ENCODE assay signal across 17 mouse cellular contexts in genomic region chr11:107190376-107190775, GRCm38 (mm10). TPM values are rescaled to one million over a fixed set of nuclear protein-coding genes. Genes with fewer than 3 reads are reported as not detected.
DNase-seq lines count a peak whose midpoint lies in the region; ATAC-seq and TF ChIP-seq lines count a peak whose summit lies in the region.
"Had no signal": no experiment of that assay in that cellular context is flagged by ENCODE, and none has a peak within 500 bp of the region (broad histone marks: within the 10 kb centered on the region; RNA-seq: fewer than 3 reads in every experiment).

No protein-coding gene starts in this region.

- WGBS in embryonic facial prominence, embryonic 14.5 days: 55% methylated on average over 2 of the region's 2 CpGs
- WGBS in embryonic facial prominence, embryonic 10.5 days: 80% methylated on average over 2 of the region's 2 CpGs

- no peak overlapping the region for H3K4me3 ChIP-seq in embryonic facial prominence, embryonic 14.5 days (ENCODE audit: low read depth, low read length)
- no peak overlapping the region for H3K4me3 ChIP-seq in embryonic facial prominence, embryonic 10.5 days
- H3K4me3 ChIP-seq in left cerebral cortex, adult 2 months: no peak overlapping the region
- H3K4me3 ChIP-seq: erythroblast, embryonic 14.5 days; limb, embryonic 13.5 days; midbrain, embryonic 15.5 days; neural tube, embryonic 13.5 days had no signal

- intact Hi-C loops in left cerebral cortex, postnatal 4 days (cut with DNase I): no loop called here
- intact Hi-C loops in left cerebral cortex, adult 2 months (cut with DNase I): no loop called here

- peak; percentile 10 for DNase-seq in embryonic facial prominence, embryonic 14.5 days (ENCODE audit: low spot score)
- no peak for DNase-seq in embryonic facial prominence, embryonic 10.5 days (ENCODE audit: low spot score)
- peak; percentile 66 for DNase-seq in left cerebral cortex, postnatal 4 days
- DNase-seq in left cerebral cortex, adult 2 months (ENCODE audit: extremely low spot score in 1 of 2, low spot score in 2 of 2): no peak
- peak; percentile 13 for DNase-seq in 3134 (ENCODE audit: extremely low read depth, insufficient read length, low spot score)
- peak; percentile 63 for DNase-seq in adrenal gland, postnatal 10 days
- DNase-seq: gastrocnemius, postnatal 25 days; kidney, adult 9 months; right cerebral cortex, postnatal 25 days; thymus, postnatal 36 days had no signal

- H3K27me3 ChIP-seq in embryonic facial prominence, embryonic 14.5 days (replicated peaks; ENCODE audit: control insufficient read depth, insufficient read depth, low read length): no peaks in the 10 kb centered on the region
- no peaks in the 10 kb centered on the region for H3K27me3 ChIP-seq in embryonic facial prominence, embryonic 10.5 days (replicated peaks; ENCODE audit: low read depth, poor library complexity, severe bottlenecking)
- H3K27me3 ChIP-seq: limb, embryonic 13.5 days; midbrain, embryonic 15.5 days; neural tube, embryonic 13.5 days; Patski had no signal

- no peak overlapping the region for H3K27ac ChIP-seq in embryonic facial prominence, embryonic 14.5 days (replicated peaks; ENCODE audit: low read depth, low read length)
- H3K27ac ChIP-seq in embryonic facial prominence, embryonic 10.5 days (replicated peaks): no peak overlapping the region
- no peak overlapping the region for H3K27ac ChIP-seq in left cerebral cortex, adult 2 months
- H3K27ac ChIP-seq: limb, embryonic 13.5 days; midbrain, embryonic 15.5 days; neural tube, embryonic 13.5 days had no signal

- H3K4me1 ChIP-seq in embryonic facial prominence, embryonic 14.5 days (ENCODE audit: control insufficient read depth, insufficient read depth, low read length): peaks cover 5% of the 10 kb centered on the region
- peaks cover 11% of the 10 kb centered on the region for H3K4me1 ChIP-seq in embryonic facial prominence, embryonic 10.5 days

- ATAC-seq in embryonic facial prominence, embryonic 14.5 days (ENCODE audit: low read depth): no peak
- no peak for ATAC-seq in megakaryocyte, adult 5-6 weeks (ENCODE audit: poor library complexity, severe bottlenecking)
- ATAC-seq in activated CD4-positive, CD25-positive, alpha-beta regulatory T cell, adult 4 months: no peak
- ATAC-seq: midbrain, embryonic 15.5 days; Patski had no signal

- no peak for TF ChIP-seq CTCF in left cerebral cortex, adult 2 months (IDR thresholded peaks at IDR 0.05)

- H3K4me2 ChIP-seq in embryonic facial prominence, embryonic 14.5 days (ENCODE audit: low read depth, low read length): no peak overlapping the region
- H3K4me2 ChIP-seq: limb, embryonic 13.5 days; midbrain, embryonic 15.5 days had no signal

- no peak overlapping the region for H3K9ac ChIP-seq in embryonic facial prominence, embryonic 14.5 days (ENCODE audit: low read depth, low read length)
- H3K9ac ChIP-seq: limb, embryonic 13.5 days; midbrain, embryonic 15.5 days; neural tube, embryonic 13.5 days had no signal

- no peaks in the 10 kb centered on the region for H3K9me3 ChIP-seq in embryonic facial prominence, embryonic 14.5 days (ENCODE audit: control insufficient read depth, low read length)
- no peaks in the 10 kb centered on the region for H3K9me3 ChIP-seq in embryonic facial prominence, embryonic 10.5 days
- H3K9me3 ChIP-seq: limb, embryonic 13.5 days; midbrain, embryonic 15.5 days; neural tube, embryonic 13.5 days had no signal

- H3K36me3 ChIP-seq in embryonic facial prominence, embryonic 14.5 days (ENCODE audit: control insufficient read depth, insufficient read depth, low read length): peaks cover 10% of the 10 kb centered on the region
- peaks cover 18% of the 10 kb centered on the region for H3K36me3 ChIP-seq in embryonic facial prominence, embryonic 10.5 days (replicated peaks)

RNA-seq across cellular contexts. Expression of gene Nol11, which starts 1.2 kb away (rescaled TPM):
- polyA plus RNA-seq in embryonic facial prominence, embryonic 14.5 days (2014; fragmentation: Nextera tagmentation; extraction: Ambion mirVana): 37.4 and 44.0 TPM in 2 replicates
- 70.7 and 73.3 TPM in 2 replicates for polyA plus RNA-seq in embryonic facial prominence, embryonic 10.5 days (2016; fragmentation: Nextera tagmentation; extraction: Ambion mirVana)
- total RNA-seq in left cerebral cortex, postnatal 4 days (2021): 10 to 100 TPM; 33.0 to 35.2 TPM
- 10 to 100 TPM; 22.8 to 24.4 TPM for total RNA-seq in left cerebral cortex, adult 2 months (2021)
- total RNA-seq in adrenal gland, postnatal 10 days (2021): 10 to 100 TPM; 21.1 to 21.8 TPM
- 28.9 and 31.7 TPM in 2 replicates for total RNA-seq in megakaryocyte, adult 5-6 weeks (2015)
- total RNA-seq in megakaryocyte, adult 5-6 weeks (2017): 25.4 and 31.8 TPM in 2 replicates
- polyA plus RNA-seq in activated CD4-positive, CD25-positive, alpha-beta regulatory T cell, adult 4 months (2017; shearing (Covaris generic)): 10 to 100 TPM; 44.5 to 45.8 TPM

RNA-seq across cellular contexts. Expression of gene Bptf, which starts 58.4 kb away (rescaled TPM):
- 34.8 and 37.0 TPM in 2 replicates for polyA plus RNA-seq in embryonic facial prominence, embryonic 14.5 days (2014; fragmentation: Nextera tagmentation; extraction: Ambion mirVana)
- 33.8 and 34.9 TPM in 2 replicates for polyA plus RNA-seq in embryonic facial prominence, embryonic 10.5 days (2016; fragmentation: Nextera tagmentation; extraction: Ambion mirVana)
- 10 to 100 TPM; 88.8 to 90.4 TPM for total RNA-seq in left cerebral cortex, postnatal 4 days (2021)
- 10 to 100 TPM; 67.3 to 68.2 TPM for total RNA-seq in left cerebral cortex, adult 2 months (2021)
- 10 to 100 TPM; 33.6 to 42.5 TPM for total RNA-seq in adrenal gland, postnatal 10 days (2021)
- 45.6 and 50.8 TPM in 2 replicates for total RNA-seq in megakaryocyte, adult 5-6 weeks (2015)
- total RNA-seq in megakaryocyte, adult 5-6 weeks (2017): 35.9 and 43.4 TPM in 2 replicates
- 10 to 100 TPM; 57.7 to 74.0 TPM for polyA plus RNA-seq in activated CD4-positive, CD25-positive, alpha-beta regulatory T cell, adult 4 months (2017; shearing (Covaris generic))

Comparison
In these comparisons a context has a peak if more than half of its experiments do, and no peak if none do; other contexts are left out.
1. DNase-seq: peak in embryonic facial prominence, embryonic 14.5 days (single experiment), left cerebral cortex, postnatal 4 days (single experiment), 3134 (single experiment) and adrenal gland, postnatal 10 days (single experiment); none in embryonic facial prominence, embryonic 10.5 days (single experiment) and left cerebral cortex, adult 2 months (0 of 2).